Mouse (Mus musculus) thymus, postnatal 4 days (tissue): ENCODE results near the gene Tmem102.

Experiments
- DNase-seq: peaks from one replicate; pipeline ENCODE4 v3.0.0; 2021

Tmem102 gene

DNA sequence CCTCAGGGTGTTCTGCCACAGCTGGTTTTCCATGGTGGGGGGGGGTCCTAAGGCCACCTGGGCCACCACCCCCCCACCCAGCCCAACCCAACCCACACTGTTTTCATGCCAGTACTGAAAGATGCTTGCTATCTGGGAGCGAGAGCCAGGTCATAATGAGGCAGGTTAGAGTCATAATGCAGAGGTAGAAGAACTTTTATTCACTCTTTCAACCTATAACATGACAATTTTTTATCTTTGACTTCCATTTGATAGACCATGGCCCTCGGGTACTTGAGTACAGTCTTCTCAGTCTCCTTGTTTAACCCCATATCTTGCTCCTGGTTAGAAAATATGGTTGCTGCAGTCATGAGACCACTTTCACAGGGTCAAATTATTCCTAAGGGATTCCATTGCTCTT, 12.9 kb upstream of the Tmem102 start, which contains the start of gene Spem2:
Gene Spem2, minus strand, starts transcription at position 101 of the 400 bp plus-strand sequence.
- DNase-seq: no peak

DNA sequence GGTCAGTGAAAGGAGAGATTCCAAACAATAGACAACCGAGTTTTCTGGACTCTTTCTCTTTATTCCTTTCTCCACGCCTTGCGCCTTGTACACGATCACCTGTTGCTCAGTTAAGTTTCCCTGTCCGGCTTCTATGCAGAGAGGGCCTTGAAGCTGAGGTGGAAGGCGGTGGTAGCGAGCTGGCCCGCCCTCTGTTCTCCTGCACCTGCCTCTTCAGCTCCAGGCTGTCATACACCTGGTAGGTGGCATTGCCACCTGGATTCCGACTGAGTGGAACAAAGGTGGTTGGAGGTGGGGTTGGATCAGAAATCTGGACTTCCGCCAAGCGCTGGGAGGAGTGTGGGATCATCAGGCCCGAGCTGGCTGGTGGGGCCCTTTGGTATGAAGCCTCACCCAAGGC, 11.1 kb upstream of the Tmem102 start:
- DNase-seq: no peak

- DNase-seq: peak; percentile 56
Observed at GRCm38 (mm10) chr11:69815155-69815554, 9.7 kb upstream of the Tmem102 start, which contains the start of gene Gm39566. TSS of gene Gm39566 (minus strand) at chr11:69815298.

DNA sequence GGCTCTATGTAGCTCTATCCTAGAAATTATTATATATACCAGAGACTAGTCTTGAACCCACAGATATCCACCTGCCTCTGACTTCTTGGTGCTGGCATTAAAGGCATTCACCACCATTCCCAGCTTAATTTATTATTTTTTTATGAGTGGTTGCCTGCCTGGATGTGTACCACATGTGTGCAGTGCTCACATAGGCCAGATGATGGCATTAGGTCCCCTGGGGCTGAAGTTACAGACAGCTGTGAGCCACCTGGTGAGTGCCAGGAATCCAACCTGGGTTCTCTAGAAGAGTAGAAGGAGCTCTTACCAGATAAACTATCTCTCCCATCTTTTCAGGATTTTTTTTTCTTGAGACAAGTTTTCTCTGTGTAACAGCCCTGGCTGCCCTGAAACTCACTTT, 4.9 kb upstream of the Tmem102 start:
- no peak for DNase-seq

GRCm38 (mm10) chr11:69807641-69808040, 2.2 kb upstream of the Tmem102 start:
- DNase-seq: no peak

DNA sequence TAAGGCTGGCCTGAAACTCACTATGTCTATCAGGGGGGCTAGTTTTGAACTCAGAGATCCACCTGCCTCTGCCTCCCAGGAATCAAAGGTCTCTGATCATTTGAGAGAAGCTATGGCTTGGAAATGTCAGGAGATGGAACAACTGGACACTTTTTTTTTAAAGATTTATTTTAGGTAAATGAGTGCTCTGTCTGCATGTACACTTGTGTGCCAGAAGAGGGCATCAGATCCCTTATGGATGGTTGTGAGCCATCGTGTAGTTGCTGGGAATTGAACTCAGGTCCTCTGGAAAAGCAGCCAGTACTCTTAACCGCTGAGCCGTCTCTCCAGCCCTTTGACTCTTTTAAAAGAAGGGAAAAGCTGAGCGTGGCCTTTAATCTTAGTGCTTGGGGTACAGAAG, 954 bp upstream of the Tmem102 start:
- DNase-seq: no peak

DNA sequence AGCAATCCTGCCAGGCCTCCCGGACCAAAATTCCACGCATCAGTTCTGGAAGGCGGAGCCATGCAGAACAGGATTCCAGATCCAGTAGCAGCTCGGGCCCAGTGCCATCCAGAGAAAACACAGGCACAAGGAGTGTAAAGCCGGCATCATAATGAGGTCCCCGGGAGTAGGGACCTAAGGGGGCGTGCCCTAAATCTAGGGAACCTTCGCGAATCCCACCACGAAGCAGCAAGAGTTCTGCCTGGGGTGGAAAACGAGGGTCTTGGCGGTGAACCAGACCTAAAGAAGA, 828 bp downstream of the Tmem102 start:
- no peak for DNase-seq

DNA sequence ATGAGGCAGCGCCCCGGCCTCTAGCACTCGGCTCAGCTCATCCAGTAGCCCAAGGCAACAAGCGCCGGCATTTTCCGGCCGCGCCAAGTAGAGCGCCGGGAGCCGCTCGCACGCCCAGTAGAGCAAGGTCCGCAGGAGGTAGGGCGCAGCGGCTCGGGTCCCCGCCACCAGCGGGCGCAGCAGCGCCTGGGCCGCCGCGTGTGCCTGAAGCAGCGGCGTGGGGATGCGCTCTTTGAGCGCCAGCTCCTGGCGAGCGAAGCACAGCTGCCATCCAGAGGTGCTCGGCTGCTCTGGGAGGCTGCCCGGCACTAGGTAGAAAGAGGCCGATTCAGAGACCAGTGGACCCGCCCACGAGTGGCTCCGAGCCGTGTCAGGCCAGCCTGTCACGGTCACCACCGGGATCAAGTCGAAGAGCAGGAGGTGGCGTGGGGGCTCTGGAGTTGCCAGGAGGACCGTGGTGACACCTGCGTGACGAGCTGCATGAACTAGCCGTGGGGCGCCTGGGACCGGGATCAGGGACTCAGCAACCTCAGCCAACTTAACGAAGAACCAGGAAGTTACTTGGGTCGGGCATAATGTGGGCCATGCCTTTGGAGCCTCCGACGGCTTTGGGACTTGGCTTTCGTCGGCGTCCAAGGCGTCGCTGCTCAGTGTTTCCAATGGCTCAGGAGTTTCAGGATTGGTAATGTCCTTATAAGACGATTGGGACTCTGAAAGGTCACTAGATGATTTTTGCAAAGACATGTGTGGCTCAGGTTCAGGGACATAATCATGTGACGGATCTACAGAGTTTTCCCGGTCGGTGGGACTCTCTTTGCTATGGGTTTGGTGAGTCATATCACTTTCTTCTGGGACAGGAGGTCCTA, 1.4 kb downstream of the Tmem102 start:
- peak; percentile 88 for DNase-seq

- no peak for DNase-seq
Observed at GRCm38 (mm10) chr11:69803328-69803727, 2.1 kb downstream of the Tmem102 start.

- peak; percentile 88 for DNase-seq
Observed at GRCm38 (mm10) chr11:69802648-69803105, 2.7 kb downstream of the Tmem102 start.

DNA sequence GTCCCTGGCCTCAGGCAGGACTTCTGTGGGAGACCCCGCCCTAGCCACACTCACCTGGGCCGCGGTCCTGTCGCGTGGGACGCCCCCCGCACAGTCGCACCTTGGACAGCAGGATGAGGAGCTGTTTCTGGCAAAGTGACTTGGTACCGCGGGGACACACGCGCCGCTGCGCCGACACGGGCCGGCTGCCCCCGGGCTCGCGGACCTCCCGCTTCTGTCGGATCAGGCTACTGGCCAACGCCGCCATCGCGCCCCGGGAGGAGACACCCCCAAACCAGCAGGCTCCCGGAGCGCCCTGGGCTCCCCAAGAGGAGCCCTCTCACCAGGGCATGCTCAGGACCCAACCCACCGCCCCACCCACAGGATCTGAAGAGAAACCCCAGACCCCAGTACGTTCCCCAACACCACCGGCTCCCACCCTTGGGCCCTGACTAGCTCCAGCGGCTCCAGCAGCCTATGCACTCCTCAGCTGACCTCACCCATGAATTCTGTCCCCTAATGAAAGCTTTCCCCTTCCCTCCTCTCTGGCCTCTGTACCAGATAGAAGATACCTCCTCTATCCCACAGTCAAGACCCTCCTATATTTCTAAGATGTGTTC, 3.9 kb downstream of the Tmem102 start, which contains the start of gene Fgf11:
Gene Fgf11, minus strand, starts transcription at position 479 of the 599 bp plus-strand sequence.
- peak; percentile 37 for DNase-seq

DNA sequence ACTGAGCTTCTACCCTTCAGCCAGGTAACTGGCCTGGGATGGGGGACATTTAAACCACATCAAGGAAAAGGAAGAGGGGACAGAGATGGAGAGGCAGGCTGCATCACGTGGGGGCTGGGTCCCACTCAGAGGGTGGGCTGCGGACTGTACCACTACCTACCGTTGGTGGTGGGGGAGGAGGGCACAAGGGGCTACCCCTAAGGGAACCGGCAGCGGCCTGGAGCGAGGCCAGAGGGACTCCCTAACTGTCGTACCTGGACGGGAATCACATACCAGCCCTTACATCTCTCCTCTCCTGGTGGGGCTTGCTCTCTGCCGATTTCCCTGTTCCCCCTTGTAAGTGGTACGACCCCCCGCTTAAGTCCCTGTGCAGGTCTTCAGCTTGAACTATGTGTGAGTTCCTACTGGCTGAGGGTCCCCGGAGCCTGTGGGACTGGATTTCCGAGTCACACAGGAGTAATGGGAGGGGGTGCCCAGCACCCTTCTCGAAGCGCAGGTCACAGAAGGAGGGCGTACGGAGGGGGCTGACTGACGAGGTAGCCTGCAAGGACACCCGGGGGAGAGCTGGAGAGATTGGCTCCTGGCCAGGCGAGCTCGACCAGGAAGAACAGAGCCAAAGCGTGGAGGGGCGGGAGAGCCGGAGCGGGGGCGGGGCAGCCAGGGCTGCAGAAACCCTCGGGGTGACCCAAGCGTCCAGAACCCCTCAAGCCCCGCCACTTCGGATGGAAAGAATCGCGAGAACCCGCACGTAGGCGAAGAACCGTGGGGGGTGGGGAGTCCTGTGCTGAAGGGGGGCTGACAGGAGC, 4.8 kb downstream of the Tmem102 start:
- peak; percentile 37 for DNase-seq

DNA sequence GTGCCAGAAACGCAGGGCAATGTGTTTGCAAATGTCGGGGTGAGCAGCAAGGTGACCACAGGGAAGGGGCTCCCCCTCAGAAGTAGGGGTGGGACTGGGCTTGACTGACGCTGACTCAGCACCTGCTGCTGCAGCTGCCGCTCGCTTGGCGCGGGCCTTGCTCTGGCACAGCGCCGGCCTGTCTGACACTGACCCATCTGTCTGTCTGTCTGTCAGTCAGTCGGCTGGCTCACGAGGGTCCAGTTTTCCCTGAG, 5.4 kb downstream of the Tmem102 start:
- peak; percentile 36 for DNase-seq

GRCm38 (mm10) chr11:69799394-69800137, 5.9 kb downstream of the Tmem102 start:
- peak; percentile 29 for DNase-seq

DNA sequence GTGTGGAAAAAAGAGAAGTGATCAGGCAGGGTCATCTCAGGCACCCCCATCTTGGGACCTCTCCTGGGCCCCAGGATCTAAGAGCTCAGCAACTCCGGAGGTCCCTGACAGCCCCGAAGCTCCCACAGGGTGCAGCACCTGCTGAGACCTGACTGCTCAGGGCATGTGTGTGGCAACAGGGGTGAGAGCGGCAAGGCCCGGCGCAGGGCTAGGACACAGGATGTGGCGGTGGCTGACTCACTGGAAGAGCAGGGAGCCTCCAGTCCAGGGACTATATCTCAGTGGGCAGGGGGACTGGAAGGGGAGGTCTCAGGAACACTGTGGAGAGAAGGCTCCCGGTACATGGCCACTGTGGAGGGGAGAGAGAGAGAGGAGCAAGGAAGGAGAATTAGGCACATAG, 7.5 kb downstream of the Tmem102 start:
- peak; percentile 19 for DNase-seq

GRCm38 (mm10) chr11:69795983-69796435, 9.4 kb downstream of the Tmem102 start:
- DNase-seq: peak; percentile 63

GRCm38 (mm10) chr11:69795168-69795982, 10.0 kb downstream of the Tmem102 start, which contains the start of gene Chrnb1:
TSS of gene Chrnb1 (minus strand) at chr11:69795943.
- DNase-seq: peak; percentile 92

- no peak for DNase-seq
Observed at GRCm38 (mm10) chr11:69793429-69793828, 12.0 kb downstream of the Tmem102 start.

- DNase-seq: no peak
Observed at GRCm38 (mm10) chr11:69791420-69791819, 14.0 kb downstream of the Tmem102 start.

- DNase-seq: no peak
Observed at GRCm38 (mm10) chr11:69789431-69789830, 16.0 kb downstream of the Tmem102 start.

DNA sequence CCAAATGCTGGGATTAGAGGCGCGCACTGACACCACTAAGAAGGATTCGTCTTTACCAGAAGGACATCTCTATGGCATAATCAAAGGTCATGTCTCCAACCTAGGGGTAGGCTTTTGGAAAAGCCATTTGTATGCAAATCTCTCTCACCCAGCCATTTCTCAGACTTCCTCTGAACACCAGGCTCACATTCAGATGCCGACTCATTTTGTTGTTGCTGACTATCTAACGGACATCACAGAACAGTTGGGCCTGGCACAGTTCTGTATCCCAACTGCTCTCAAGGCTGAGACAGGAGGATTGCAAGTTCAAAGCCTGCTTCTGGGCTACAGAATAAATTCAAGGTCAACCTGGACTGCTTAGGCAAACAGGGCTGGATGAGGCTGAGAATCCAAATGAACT, 18.1 kb downstream of the Tmem102 start:
- no peak for DNase-seq

GRCm38 (mm10) chr11:69784793-69785272, 20.6 kb downstream of the Tmem102 start:
- DNase-seq: no peak
